Mouse (Mus musculus) forebrain, embryonic 15.5 days (tissue): ENCODE measurements around the gene Plcg2. TPM values are rescaled to one million over a fixed set of nuclear protein-coding genes. Genes with fewer than 3 reads are reported as not detected.

Source experiments
- ATAC-seq: fragments of 200-750 bp; cut with Nextera tagmentation; replicated peaks from 2 replicates; pipeline ENCODE4 v1.8.0; 2017; ENCODE audit warnings: mild to moderate bottlenecking, moderate TSS enrichment, moderate library complexity
- H3K27ac ChIP-seq: fragments of 300-500 bp; sonication (generic); replicated peaks from 2 replicates; pipeline ENCODE4 v1.5.1; 2015; ENCODE audit warnings: mild to moderate bottlenecking, inconsistent platforms
- H3K27me3 ChIP-seq: fragments of 300-500 bp; sonication (generic); 2 replicates; pipeline ENCODE4 v1.6.1; 2015; ENCODE audit warnings: inconsistent platforms
- H3K36me3 ChIP-seq: fragments of 300-500 bp; sonication (generic); 2 replicates; pipeline ENCODE4 v1.6.1; 2015; ENCODE audit warnings: mild to moderate bottlenecking, inconsistent platforms
- H3K4me1 ChIP-seq: fragments of 300-500 bp; sonication (generic); 2 replicates; pipeline ENCODE4 v1.6.1; 2015; ENCODE audit warnings: inconsistent platforms
- H3K4me2 ChIP-seq: fragments of 300-500 bp; sonication (generic); replicated peaks from 2 replicates; pipeline ENCODE4 v1.6.1; 2015; ENCODE audit warnings: mild to moderate bottlenecking, inconsistent platforms
- H3K4me3 ChIP-seq: fragments of 300-500 bp; sonication (generic); 2 replicates; pipeline ENCODE4 v1.5.1; 2015; ENCODE audit warnings: mild to moderate bottlenecking, inconsistent platforms
- H3K9ac ChIP-seq: fragments of 300-500 bp; sonication (generic); replicated peaks from 2 replicates; pipeline ENCODE4 v1.6.1; 2015; ENCODE audit warnings: mild to moderate bottlenecking, inconsistent platforms
- H3K9me3 ChIP-seq: fragments of 300-500 bp; sonication (generic); 2 replicates; pipeline ENCODE4 v1.6.1; 2016; ENCODE audit warnings: inconsistent platforms
- WGBS: fragments of 180-500 bp; shearing (Covaris S2); methylation state at CpG from one replicate; pipeline ENCODE4 v1.1.7; 2015; ENCODE audit warnings: mixed read lengths; 5-methylcytosine and 5-hydroxymethylcytosine counted together
- polyA plus RNA-seq: library from polyadenylated mRNA; unstranded; fragments of >200 nt; fragmentation: Nextera tagmentation; extraction: Ambion mirVana; gene quantifications from 2 replicates; pipeline ENCODE4 v1.2.1, GENCODE M21; 2015

Plcg2 gene
- polyA plus RNA-seq, 1 experiment from 2014 or later: 0.89 TPM

GRCm38 (mm10) chr8:117493543-117493942, 4.5 kb upstream of the Plcg2 start:
- Histone ChIP-seq H3K4me2 (no peak overlapping the region), H3K4me3 (no peak overlapping the region), H3K9ac (no peak overlapping the region), H3K27me3 (peaks cover 10% of the 10 kb centered on the region), H3K36me3 (no peaks in the 10 kb centered on the region), H3K27ac (no peak overlapping the region), H3K4me1 (peaks cover 9% of the 10 kb centered on the region), H3K9me3 (no peaks in the 10 kb centered on the region)
- 17% methylated on average over 9 of the region's 9 CpGs for WGBS
- no peak for ATAC-seq

DNA sequence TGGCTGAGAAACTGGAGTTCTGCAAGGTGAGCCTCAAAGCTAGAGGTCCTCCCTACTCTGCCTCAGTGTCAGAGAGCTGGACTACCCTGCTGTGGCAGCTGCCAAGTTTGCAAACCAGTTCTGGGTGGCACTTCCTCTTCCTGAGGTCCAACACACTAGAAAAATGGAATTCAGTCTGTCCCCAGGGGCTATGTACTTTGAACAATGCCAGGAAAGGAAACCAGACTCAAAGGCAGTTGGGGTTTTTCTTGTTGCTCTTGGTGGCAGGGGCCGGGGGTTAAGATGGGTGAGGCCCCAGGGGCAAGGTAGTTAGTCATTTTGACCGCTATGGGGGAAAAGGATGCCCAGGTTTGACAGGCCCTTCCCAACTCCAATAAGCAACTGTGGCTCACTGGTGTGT, 3.2 kb upstream of the Plcg2 start:
- Histone ChIP-seq H3K4me3 (no peak overlapping the region), H3K9ac (no peak overlapping the region), H3K27ac (no peak overlapping the region), H3K9me3 (no peaks in the 10 kb centered on the region), H3K4me2 (no peak overlapping the region), H3K36me3 (no peaks in the 10 kb centered on the region), H3K27me3 (peaks cover 19% of the 10 kb centered on the region), H3K4me1 (peaks cover 15% of the 10 kb centered on the region)
- WGBS: 78% methylated on average over 2 of the region's 2 CpGs
- no peak for ATAC-seq

- no peaks in the 10 kb centered on the region for H3K9me3 ChIP-seq
- H3K4me3 ChIP-seq: peak overlapping the region; percentile 52
- H3K27ac ChIP-seq: no peak overlapping the region
- H3K27me3 ChIP-seq: peaks cover 19% of the 10 kb centered on the region
- peaks cover 15% of the 10 kb centered on the region for H3K4me1 ChIP-seq
- WGBS: 17% methylated on average over 20 of the region's 20 CpGs
- ATAC-seq: no peak
- no peak overlapping the region for H3K9ac ChIP-seq
- no peaks in the 10 kb centered on the region for H3K36me3 ChIP-seq
- H3K4me2 ChIP-seq: peak overlapping the region; percentile 93
These were observed 937 bp downstream of the Plcg2 start for GRCm38 (mm10) chr8:117498915-117499540.

DNA sequence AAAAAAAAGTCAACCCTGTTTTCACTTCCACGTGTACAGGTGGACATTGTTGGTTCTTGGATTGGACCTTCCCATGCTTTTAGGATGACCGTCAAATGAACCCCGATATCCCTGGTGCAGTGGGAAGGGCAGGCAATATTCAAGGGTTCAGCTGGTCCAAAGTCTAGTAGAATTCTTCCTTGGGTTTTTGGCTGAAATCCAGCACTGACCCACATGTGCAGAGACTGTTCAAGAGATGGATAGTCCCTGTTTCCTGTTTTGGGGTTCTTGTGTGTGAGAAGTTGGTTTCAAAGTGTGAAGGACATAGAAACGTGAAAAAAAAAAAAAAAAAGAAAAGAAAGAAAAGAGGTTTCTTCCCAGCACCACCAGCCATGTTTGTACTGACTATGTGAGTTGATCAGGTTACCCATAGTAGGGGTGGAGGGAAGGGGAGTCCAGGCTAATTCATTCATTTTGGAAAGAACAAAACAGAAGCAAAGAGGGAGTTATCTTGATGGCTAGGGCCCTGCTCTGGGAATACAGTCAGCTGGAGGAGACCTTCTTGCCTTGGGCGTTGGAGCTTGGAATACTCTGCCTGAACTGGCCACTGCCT, 2.2 kb downstream of the Plcg2 start:
- Histone ChIP-seq H3K4me3 (no peak overlapping the region), H3K9me3 (no peaks in the 10 kb centered on the region), H3K36me3 (no peaks in the 10 kb centered on the region), H3K4me1 (peaks cover 15% of the 10 kb centered on the region), H3K27ac (no peak overlapping the region), H3K4me2 (no peak overlapping the region), H3K9ac (no peak overlapping the region), H3K27me3 (peaks cover 19% of the 10 kb centered on the region)
- WGBS: 85% methylated on average over 5 of the region's 5 CpGs
- no peak for ATAC-seq

- ATAC-seq: no peak
- Histone ChIP-seq H3K27ac (no peak overlapping the region), H3K9me3 (no peaks in the 10 kb centered on the region), H3K4me1 (peaks cover 15% of the 10 kb centered on the region), H3K9ac (no peak overlapping the region), H3K27me3 (peaks cover 19% of the 10 kb centered on the region), H3K4me3 (no peak overlapping the region), H3K36me3 (no peaks in the 10 kb centered on the region), H3K4me2 (no peak overlapping the region)
- WGBS: 91% methylated on average over 6 of the region's 6 CpGs
These were observed 3.2 kb downstream of the Plcg2 start for GRCm38 (mm10) chr8:117501323-117501722.

DNA sequence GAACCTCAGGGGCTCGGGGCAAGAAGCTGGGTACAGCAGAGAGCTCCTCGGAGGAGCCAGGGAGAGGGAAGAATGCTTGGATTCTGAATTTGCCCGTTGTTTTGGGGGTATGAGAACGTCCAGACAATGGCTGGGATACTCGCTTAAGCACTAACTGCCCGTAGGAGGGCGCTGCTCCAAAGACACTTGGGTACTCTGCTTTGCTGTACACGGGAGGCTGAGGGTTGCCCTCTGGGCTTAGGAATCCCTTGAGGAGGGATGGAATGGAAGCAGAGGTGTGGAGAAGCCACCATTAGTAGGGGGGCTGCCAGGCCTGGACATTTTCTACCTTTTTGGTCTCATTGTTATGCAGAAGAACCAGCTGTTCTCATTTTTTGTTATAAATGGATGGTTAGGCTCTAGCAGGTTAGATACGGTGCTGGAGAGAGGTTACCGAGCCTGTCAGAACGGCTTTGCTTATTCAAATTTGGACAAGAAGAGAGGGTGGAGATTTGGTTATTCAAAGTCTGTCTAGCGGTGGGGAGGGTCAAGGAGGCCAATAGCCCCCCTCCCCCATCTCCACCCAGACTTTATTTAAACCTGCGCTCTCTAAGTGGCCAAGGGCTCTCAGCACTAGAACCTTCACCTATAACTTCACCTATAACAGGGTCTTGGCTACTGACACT, 5.4 kb downstream of the Plcg2 start:
- 63% methylated on average over 13 of the region's 13 CpGs for WGBS
- no peak overlapping the region for H3K4me2 ChIP-seq
- no peak overlapping the region for H3K4me3 ChIP-seq

GRCm38 (mm10) chr8:117507703-117508102, 9.6 kb downstream of the Plcg2 start:
- no peak for ATAC-seq
- no peak overlapping the region for H3K4me3 ChIP-seq
- 93% methylated on average over 8 of the region's 8 CpGs for WGBS
- H3K27ac ChIP-seq: no peak overlapping the region
- no peak overlapping the region for H3K9ac ChIP-seq
- H3K4me2 ChIP-seq: no peak overlapping the region
- H3K4me1 ChIP-seq: no peaks in the 10 kb centered on the region
- H3K27me3 ChIP-seq: no peaks in the 10 kb centered on the region
- H3K36me3 ChIP-seq: no peaks in the 10 kb centered on the region
- H3K9me3 ChIP-seq: no peaks in the 10 kb centered on the region

More for the DNA sequence above, 5.4 kb downstream of the Plcg2 start:
- ATAC-seq: no peak
- peaks cover 7% of the 10 kb centered on the region for H3K4me1 ChIP-seq
- no peak overlapping the region for H3K9ac ChIP-seq
- no peak overlapping the region for H3K27ac ChIP-seq
- H3K27me3 ChIP-seq: peaks cover 9% of the 10 kb centered on the region
- H3K36me3 ChIP-seq: no peaks in the 10 kb centered on the region
- H3K9me3 ChIP-seq: no peaks in the 10 kb centered on the region

DNA sequence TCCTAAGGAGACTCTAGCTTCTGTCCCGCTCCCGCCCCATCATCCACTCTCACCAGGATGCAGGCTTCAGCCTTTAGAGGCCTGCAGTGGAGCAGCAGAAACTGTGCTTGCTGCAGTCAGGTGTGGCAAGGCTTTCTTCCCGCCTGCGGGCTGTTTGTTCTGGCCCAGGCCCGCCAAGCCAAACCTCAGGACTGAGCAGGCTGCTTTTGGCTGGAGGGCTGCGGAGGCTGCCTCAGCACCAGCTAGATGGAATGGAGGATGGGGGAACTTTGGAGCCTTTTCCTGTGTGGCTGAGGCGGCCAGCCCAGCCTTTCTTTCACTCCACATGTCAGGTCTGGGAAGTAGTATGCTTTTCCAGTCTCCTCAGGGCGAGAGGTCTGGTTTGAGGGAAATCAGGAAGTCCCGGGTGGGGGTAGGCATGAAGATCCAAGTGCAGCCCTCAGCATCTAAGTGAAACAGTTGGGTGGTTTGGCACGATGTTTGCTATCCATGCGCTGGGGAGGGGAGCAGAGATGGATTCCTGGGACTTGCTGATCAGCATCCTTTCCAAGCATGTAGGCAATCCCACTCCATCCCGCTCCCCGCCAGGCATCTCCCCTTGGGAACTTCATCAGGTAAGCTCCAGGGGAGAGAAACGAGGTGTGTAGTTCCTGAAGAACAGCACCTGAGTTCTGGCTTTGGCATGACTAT, 18.9 kb downstream of the Plcg2 start:
- no peak overlapping the region for H3K4me2 ChIP-seq
- no peaks in the 10 kb centered on the region for H3K36me3 ChIP-seq
- H3K9me3 ChIP-seq: no peaks in the 10 kb centered on the region
- WGBS: 73% methylated on average over 14 of the region's 14 CpGs
- H3K9ac ChIP-seq: no peak overlapping the region
- ATAC-seq: no peak
- no peaks in the 10 kb centered on the region for H3K27me3 ChIP-seq
- no peaks in the 10 kb centered on the region for H3K4me1 ChIP-seq
- H3K4me3 ChIP-seq: no peak overlapping the region
- no peak overlapping the region for H3K27ac ChIP-seq

DNA sequence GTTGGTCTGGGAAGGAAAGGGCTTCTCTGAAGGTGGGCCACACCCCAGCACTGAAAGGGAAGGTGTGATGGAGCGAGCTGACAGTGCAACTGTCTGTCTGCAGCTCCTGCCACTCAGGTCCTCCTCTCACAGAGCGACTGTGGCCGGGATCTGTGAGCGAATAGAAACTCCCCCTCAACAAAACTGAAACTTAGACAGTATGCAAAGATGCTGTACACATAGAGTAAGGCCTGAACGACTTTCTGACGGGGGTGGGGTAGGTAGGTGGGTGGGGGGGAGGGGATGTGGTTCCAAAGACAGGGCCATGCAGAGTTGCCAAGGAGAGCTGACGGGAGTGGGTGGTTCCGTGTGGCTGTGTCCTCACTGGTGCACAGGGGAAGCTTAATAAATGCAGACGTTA, 19.8 kb downstream of the Plcg2 start:
- WGBS: 85% methylated on average over 9 of the region's 9 CpGs

GRCm38 (mm10) chr8:117518873-117519272, 20.8 kb downstream of the Plcg2 start:
- no peak for ATAC-seq
- Histone ChIP-seq H3K4me2 (no peak overlapping the region), H3K27me3 (no peaks in the 10 kb centered on the region), H3K36me3 (no peaks in the 10 kb centered on the region), H3K9me3 (no peaks in the 10 kb centered on the region), H3K4me1 (no peaks in the 10 kb centered on the region), H3K27ac (no peak overlapping the region), H3K4me3 (no peak overlapping the region), H3K9ac (no peak overlapping the region)
- WGBS: 84% methylated on average over 4 of the region's 4 CpGs

More for the DNA sequence above, 19.8 kb downstream of the Plcg2 start:
- Histone ChIP-seq H3K4me3 (no peak overlapping the region), H3K9me3 (no peaks in the 10 kb centered on the region), H3K36me3 (no peaks in the 10 kb centered on the region), H3K9ac (no peak overlapping the region), H3K27me3 (no peaks in the 10 kb centered on the region), H3K27ac (no peak overlapping the region), H3K4me1 (no peaks in the 10 kb centered on the region), H3K4me2 (no peak overlapping the region)
- ATAC-seq: no peak

GRCm38 (mm10) chr8:117526185-117526584, 28.1 kb downstream of the Plcg2 start:
- no peaks in the 10 kb centered on the region for H3K4me1 ChIP-seq
- WGBS: 37% methylated on average over 2 of the region's 2 CpGs
- no peak overlapping the region for H3K27ac ChIP-seq
- H3K4me2 ChIP-seq: no peak overlapping the region
- ATAC-seq: no peak
- no peaks in the 10 kb centered on the region for H3K27me3 ChIP-seq
- no peak overlapping the region for H3K9ac ChIP-seq
- no peaks in the 10 kb centered on the region for H3K36me3 ChIP-seq
- H3K9me3 ChIP-seq: no peaks in the 10 kb centered on the region
- no peak overlapping the region for H3K4me3 ChIP-seq

- Histone ChIP-seq H3K9me3 (no peaks in the 10 kb centered on the region), H3K27ac (no peak overlapping the region), H3K4me3 (no peak overlapping the region), H3K4me1 (no peaks in the 10 kb centered on the region), H3K4me2 (no peak overlapping the region), H3K9ac (no peak overlapping the region), H3K36me3 (no peaks in the 10 kb centered on the region), H3K27me3 (no peaks in the 10 kb centered on the region)
- no peak for ATAC-seq
- WGBS: 74% methylated on average over 5 of the region's 5 CpGs
These were observed 29.9 kb downstream of the Plcg2 start for GRCm38 (mm10) chr8:117527983-117528382.
